Mouse (Mus musculus) layer of hippocampus, postnatal 25 days (tissue): ENCODE measurements at regions not wholly inside any gene's neighbourhood (a gene's known extent, or its start where the extent isn't known, plus 50 kb on each side); places are given as distances from the start of the nearest gene placed in this dataset.

ENCODE experiments used
- DNase-seq, 2 experiments: peaks; one replicate each; pipeline ENCODE4 v3.0.0; 2022; ENCODE audit warnings: mixed read lengths in 2 of 2, low spot score in 1 of 2; ENCODE audit errors: extremely low spot score in 1 of 2

DNA sequence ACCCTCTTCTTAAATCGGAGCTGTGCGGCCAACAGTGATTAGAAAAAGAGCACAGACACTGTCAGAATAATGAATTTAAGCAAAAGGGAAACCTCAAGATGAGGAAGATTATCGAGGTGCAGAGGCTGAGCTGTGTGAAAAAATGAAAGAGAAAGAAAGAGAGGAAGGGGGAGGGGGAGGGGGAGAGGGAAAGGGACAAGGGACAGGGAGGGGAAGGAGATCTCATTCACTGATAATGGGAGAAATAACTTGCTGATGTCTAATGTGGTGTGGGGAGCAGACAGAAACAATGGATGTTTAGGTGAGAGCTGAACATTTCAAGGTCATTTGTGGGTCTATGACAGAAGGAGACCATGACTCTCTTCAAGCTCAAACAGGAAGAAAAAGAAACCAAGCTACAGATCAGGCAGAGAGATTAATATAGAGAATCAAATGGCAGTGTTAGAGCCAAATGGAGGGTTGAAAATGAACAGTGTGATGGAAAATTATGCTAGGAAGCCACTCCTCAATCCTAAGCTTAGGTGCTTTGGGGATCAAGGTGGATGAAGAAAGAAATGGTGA, 143.3 kb upstream of the Slco3a1 start:
- DNase-seq: no peak

DNA sequence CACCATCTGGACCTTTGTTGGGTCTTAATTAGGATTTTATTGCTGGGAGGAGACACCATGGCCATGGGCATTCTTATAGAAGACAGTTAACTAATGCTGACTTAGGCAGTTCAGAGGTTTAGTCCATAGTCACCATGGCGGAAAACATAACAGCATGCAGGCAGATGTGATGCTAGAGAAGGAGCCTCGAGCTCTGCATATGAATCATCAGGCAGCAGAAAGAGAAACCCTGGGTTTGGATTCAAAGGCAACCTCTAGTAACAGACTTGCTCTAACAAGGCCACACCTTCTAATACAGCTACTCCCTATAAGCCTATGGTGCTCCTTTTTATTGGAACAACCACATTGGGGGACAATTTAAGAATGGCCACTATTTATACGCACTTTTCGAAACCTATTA, 141.7 kb upstream of the Slco3a1 start:
- DNase-seq: no peak

DNA sequence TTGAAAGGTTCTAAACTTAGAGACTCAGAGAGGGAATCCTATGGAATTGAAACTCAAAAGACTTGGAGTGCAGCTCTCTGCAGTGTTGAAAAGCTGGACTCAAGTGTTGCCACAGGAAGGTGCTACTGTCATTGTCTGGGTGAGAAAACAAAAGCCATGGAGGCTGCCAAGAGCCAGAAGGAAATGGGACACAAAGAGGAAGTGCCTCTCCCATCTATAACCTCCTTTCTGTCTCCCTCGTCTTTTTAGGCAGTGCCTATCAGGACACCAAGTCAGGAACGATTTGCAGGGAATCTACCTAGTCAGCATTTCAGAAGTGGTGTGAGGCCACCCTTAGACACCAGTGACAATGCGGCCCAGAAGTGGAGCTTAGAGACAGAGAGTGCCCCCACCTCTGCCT, 138.5 kb upstream of the Slco3a1 start:
- DNase-seq: no peak

DNA sequence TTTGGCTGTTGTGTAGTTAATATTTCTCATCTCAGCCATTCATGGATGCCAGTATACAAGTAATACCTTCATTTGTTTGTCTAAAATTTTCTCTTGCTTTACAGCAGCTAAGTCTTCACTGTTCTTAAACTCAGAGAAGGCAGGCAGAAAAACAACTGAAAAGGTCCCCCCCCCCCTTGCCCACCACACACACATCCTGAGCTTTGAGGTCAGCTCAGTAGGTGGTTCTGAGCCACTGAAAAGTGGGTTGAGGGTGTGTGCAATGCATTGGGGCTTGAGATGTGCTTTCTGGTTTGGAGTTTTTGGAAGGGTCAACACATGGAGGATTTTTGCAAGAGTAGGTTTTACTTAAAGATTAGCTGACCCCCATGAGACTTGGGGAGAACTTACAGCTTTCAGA, 136.1 kb upstream of the Slco3a1 start:
- no peak for DNase-seq

DNA sequence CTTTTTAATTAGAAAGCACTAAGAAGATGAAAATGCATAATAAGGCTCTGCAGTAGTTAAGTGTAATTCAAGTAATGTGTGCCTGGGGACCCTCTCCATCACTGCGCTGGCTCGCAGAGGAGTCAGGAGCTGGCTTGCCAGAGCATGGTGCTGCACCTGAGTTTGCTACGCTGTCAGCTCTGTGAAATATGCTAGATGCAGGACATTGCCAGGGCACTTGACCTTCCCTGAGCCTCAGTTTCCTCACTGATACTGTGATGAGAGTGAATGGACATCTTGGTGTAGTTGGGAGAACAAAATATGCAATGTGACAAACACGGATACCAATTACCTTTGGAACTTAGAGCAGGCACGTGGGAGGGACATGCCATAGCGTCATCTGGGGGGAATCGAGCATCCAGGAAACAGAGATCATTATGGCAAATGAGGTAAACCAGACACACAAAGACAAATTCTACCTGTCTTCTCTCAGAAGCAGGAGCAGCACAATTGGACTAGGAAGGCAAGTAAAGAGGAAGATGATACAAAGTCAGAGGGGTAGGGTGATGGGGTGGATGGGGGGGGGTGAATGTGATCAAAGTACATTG, 133.6 kb upstream of the Slco3a1 start:
- DNase-seq: no peak

DNA sequence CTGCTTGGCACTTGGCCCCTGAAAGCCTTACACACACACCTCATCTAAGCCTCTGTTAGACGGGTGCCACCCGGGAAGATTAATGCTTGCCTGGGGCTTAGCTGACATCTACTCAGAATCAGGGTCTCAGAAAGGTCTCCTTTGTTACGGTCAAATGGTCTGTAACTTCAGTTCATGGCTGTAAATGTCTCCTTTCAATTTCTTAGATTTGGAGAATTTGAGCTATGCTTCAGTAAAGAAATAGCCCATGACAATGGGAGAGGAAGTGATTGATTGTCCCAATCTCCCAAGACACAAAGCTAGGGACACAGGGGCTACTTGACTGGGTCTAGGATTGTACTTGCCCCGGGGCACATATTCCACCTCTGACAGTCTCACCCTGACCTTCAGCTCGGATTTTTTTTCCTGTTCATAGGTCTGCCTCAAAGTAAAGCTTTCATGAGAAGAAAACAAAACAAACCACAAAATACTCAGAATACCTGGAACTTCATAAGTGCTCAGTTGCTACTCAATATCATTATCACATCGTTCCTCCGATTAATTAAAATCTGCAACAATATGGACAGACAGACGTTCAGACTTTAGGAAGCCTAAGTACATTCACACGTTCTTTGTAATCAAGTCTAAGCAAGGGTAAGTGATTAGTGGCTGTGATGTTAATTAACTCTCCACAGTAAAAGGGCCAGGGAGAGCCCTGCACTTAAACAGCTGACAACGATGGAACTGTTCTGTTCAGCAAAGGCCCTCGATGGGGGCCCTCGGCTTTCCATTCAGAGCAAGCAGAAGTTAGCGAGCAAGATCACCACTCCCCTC, 132.9 kb upstream of the Slco3a1 start:
- DNase-seq: no peak

DNA sequence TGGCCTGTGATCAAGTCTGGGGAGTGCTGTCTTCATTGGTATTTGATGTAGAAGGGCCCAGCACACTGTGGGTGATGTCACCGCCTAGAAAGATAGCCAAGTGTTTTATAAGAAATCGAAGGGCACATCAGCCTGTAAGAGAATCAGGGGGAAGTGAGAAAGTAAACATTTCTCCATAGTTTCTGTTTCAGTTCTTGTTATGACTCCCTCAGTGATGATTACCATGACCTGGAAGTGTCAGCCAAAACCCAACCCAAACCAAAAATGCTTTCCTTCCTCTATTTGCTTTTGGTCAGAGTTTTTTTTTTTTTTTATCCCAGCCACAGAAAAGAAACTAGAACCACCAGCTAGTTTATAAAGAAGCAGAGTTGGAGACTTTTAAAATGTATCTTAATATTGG, 129.4 kb upstream of the Slco3a1 start:
- DNase-seq: no peak

DNA sequence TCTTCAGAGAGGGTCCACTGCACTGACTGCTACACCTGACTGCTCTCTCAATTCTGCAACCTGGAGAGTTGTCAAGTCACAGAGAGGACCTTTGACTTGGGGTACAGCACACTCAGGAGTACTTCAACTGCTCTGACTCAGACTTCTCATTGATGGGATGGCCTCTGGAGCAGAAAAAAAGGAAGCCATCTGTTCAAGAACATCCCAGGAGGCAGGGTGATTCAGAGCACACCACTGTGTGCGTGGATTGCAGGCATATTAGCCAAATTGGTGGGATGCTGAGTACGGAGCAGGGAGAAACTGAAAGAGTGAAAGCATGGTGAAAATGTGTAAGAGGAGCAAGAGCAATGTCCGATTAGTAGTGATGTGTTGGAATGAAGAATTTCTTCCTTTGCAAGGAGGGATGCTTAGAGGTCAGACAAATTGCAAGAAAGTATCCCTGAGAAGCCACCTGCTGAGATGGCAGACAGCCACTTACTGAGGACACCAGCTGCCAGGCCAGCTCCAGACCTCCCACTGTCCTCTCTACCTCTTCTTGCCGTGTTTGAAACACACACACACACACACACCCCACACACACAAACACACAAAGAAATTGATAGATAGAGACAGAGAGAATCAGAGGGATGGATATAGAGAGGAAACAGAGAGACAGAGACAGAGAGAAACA, 119.2 kb upstream of the Slco3a1 start:
- no peak for DNase-seq

DNA sequence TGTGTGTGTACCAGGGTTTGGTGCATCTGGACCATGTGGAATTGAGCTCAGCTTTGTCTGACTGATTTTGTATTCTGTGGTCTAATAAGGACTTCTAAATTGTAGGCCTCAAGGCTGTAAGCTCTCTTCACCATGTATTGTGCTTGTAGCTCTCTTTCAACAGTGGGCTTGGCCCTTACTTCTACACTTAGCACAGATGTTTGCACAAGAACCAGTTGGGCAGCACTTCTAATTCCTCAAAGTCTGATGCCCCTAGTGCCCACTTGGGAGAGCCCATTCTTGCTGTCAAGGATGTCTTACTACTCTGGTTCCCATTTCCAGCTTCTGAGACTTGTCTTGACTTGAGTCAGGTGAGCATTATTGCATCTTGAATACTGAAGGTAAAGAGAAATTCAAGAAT, 114.5 kb upstream of the Slco3a1 start:
- no peak for DNase-seq

DNA sequence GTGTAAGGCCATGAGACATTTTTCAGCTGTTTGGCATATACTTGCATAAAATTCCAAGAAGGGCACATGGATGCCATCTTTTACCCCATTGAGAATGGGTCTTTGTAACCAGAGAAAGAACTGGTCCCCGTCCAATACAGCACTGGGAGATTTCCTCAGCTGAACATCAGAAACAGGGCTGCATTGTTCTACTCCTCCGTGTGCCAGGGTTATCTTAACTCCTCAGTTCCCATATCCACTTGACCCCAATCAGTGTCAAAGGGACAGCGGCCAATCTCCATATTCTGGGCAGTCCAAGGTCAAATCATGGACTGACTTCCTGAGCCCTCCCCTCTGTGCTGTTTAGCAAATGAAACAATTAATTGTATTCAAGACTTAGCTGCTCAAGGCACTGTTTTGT, 112.5 kb upstream of the Slco3a1 start:
- no peak for DNase-seq

DNA sequence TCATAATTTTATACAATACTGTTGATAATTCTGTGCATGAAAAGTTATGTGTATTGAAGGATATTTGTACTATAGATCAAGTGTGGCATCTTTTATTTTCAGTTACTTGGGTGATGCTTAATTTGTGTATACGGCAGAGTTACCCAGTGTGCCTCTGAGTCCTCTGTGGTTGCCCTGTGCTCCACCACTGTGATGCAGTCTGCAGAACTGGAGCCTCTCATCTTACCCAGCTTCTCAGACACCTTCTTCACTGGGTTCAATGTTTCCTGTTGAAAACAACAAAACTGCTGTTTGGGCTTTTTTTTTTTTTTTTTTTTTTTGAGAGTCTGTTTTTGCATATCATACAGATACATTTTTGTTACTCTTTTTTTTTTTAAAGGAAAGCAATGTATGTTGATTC, 109.2 kb upstream of the Slco3a1 start:
- DNase-seq: no peak

DNA sequence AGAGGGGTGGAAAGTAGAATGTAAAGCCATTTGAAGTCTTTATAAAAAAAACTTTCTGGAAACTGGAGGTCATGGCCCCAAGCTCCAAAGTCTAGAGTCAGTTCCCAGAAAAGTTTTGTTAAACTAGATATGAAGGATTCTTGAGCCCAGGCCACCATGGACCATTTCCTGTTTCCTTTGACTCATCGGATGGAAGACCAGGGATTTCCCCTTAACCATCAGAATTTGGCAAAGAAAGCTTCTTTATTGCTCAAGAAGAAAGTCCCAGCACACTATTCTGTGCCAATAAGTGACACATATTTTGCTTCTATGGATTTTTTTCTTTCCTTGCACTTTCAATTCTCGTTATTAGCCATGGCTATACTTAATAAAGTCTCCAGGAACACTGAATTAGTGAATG, 92.7 kb upstream of the Slco3a1 start:
- no peak for DNase-seq

DNA sequence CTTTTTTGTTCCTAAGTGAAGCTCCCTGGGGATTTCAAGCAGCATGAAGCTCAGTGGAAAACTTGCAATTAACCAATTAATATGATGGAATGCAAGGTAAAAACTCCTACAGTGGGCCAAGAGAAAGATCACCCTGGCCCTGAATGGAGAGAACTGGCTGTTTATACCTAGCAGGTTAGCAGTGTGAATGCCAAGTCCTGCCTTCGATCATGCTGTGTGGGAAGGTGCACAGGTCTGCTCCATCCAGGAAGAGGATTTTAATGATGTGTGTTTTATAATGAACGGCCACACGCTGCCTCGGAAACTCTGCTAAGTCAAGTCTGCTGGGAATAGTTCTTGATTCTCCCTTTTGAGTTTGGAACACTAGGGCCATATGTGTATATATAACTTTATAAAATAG, 85.6 kb upstream of the Slco3a1 start:
- no peak for DNase-seq

DNA sequence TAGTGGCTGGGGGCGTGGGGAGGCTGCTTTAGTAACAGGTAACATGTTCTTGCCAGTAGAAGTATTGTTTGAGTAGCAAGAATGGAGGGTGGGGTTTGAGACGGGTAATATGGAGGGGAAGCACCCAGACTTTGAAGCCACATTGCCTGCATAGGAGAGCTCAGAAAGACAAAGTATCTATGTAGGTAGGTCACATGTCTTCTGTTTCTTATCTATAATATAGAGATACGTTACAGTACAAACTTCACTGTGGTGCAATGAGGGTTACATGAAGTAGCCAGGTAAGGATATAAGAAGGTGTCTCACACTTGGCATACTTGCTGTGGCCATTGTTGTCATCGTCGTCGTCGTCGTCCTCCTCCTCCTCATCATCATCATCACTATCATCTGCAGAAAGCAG, 77.6 kb upstream of the Slco3a1 start:
- DNase-seq: no peak

DNA sequence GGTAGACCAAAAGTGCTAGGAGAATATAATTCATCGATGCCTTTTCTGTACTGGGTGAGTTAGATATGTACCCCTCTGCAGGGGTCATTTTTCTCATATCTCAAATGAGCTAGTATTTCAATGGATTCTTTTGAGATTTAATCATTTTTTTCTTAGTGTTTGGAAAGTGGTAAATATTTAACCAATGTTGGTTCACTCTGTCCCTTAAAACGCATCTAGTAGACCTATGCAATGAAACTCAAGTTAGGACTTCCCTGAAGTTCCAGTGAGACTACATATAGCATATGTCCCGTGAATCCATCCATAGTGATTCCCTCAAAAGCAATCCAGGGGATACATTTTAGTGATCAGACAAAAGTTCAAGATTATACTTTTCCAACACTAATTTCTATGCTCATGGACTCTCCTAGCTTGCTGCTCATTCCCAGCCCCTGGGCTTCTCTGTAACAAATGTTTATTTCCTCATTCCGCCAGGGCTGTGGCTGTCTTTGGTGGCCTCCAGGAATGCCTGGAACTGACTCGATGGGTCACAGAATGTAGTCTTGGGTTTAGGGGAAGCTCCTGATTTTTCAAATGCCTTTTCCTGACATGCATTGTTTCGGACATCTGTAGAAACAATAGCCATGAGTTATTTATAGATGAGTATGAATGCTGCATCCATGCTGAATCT, 74.4 kb upstream of the Slco3a1 start:
- DNase-seq: no peak
